Mouse (Mus musculus) cerebellum, adult 2 months (tissue): ENCODE measurements around the gene Ern1.

Source experiments
- CTCF ChIP-seq: fragments of 200-500 bp; IDR thresholded peaks from 2 replicates; pipeline ENCODE4 v1.5.1; 2011; ENCODE audit warnings: low read depth, mild to moderate bottlenecking, control low read depth, low read length, moderate library complexity, borderline replicate concordance; ENCODE audit not compliant: insufficient read depth
- POLR2A ChIP-seq: fragments of 200-500 bp; IDR thresholded peaks from 2 replicates; pipeline ENCODE4 v1.6.1; 2011; ENCODE audit warnings: low read length, control low read depth, borderline replicate concordance; ENCODE audit not compliant: insufficient read depth

DNA sequence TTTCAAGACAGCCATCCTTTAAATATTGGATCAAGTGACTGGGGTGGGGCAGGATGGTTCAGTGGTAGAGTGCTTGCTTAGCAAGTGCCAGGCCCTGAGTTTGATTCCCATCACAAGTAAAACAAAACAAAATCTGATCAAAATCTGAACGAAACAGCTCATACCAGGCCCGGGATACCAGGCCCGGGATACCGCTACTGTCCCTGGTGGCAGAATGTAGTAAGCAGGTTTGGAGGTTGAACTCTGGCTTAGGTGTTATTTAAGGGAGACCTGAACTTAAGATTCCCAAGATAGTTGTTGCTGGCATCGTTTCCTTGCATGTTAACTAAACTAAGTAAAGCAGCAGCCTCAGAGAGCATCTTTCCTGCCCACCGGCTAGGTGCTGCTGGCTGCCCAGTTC, 18.6 kb upstream of the Ern1 start:
- no peak for TF ChIP-seq CTCF
- no peak for TF ChIP-seq POLR2A
